16 mouse cellular contexts compared by ENCODE assay signal in the genomic region with DNA sequence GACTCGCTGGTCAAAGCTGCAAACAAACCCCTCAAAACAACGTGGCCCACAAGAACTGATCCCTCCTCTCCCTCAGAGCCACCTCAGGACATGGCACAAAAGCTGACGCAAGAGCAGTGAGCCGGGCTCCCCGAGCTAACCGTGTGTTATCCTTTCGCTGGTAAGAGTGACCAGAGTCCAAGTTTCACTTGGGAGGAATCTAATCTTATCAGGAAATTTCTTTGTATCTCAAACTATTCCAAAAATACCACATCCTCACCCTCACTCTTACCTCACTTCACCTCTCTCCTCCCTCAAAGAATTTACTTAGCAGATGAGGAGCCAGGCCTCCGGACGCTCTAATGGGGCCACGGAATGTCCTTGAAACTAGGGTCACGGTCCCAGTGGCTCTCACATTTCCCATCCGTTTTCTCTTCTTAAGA. TPM values are rescaled to one million over a fixed set of nuclear protein-coding genes. Genes with fewer than 3 reads are reported as not detected.
DNase-seq lines count a peak whose midpoint lies in the region; ATAC-seq and TF ChIP-seq lines count a peak whose summit lies in the region.
"Had no signal": no experiment of that assay in that cellular context is flagged by ENCODE, and none has a peak within 500 bp of the region (broad histone marks: within the 10 kb centered on the region; RNA-seq: fewer than 3 reads in every experiment).

No protein-coding gene starts in this region.

- no peaks in the 10 kb centered on the region for H3K27me3 ChIP-seq in intestine, embryonic 16.5 days (replicated peaks; ENCODE audit: control insufficient read depth, insufficient read depth, low read length)
- no peaks in the 10 kb centered on the region for H3K27me3 ChIP-seq in intestine, embryonic 15.5 days (replicated peaks)
- no peaks in the 10 kb centered on the region for H3K27me3 ChIP-seq in stomach, embryonic 16.5 days (ENCODE audit: control insufficient read depth, insufficient read depth, low read length)
- no peaks in the 10 kb centered on the region for H3K27me3 ChIP-seq in stomach, postnatal 0 days (ENCODE audit: control insufficient read depth, insufficient read depth, low read length)
- no peaks in the 10 kb centered on the region for H3K27me3 ChIP-seq in limb, embryonic 10.5 days (ENCODE audit: low read depth, poor library complexity, severe bottlenecking)
- H3K27me3 ChIP-seq: embryonic facial prominence, embryonic 13.5 days; limb, embryonic 13.5 days had no signal

- ATAC-seq in intestine, embryonic 16.5 days, result peak; percentile 39; the same call in 1 of the 2 replicates
- ATAC-seq in intestine, embryonic 15.5 days, result no peak
- no peak for ATAC-seq in stomach, embryonic 16.5 days (ENCODE audit: insufficient read depth, low FRiP score)
- ATAC-seq in stomach, postnatal 0 days (ENCODE audit: low FRiP score, low TSS enrichment), result no peak

- no peak for TF ChIP-seq EP300 in stomach, postnatal 0 days (optimal IDR thresholded peaks at IDR 0.05)

- no peaks in the 10 kb centered on the region for H3K36me3 ChIP-seq in intestine, embryonic 16.5 days (ENCODE audit: control insufficient read depth, insufficient read depth, low read length)
- H3K36me3 ChIP-seq in intestine, embryonic 15.5 days, result no peaks in the 10 kb centered on the region
- no peaks in the 10 kb centered on the region for H3K36me3 ChIP-seq in stomach, embryonic 16.5 days (ENCODE audit: control insufficient read depth, insufficient read depth, low read length)
- no peaks in the 10 kb centered on the region for H3K36me3 ChIP-seq in stomach, postnatal 0 days (ENCODE audit: control insufficient read depth, insufficient read depth, low read length)
- no peaks in the 10 kb centered on the region for H3K36me3 ChIP-seq in limb, embryonic 10.5 days
- H3K36me3 ChIP-seq: G1E; limb, embryonic 13.5 days had no signal

- no peak overlapping the region for H3K27ac ChIP-seq in intestine, embryonic 16.5 days (ENCODE audit: low read length)
- H3K27ac ChIP-seq in intestine, embryonic 15.5 days, result no peak overlapping the region
- 0 out of 2 replicates have a peak overlapping the region, but pooled peaks have one; percentile 22 for H3K27ac ChIP-seq in stomach, embryonic 16.5 days (ENCODE audit: low read length)
- H3K27ac ChIP-seq in stomach, postnatal 0 days (replicated peaks), result no peak overlapping the region
- H3K27ac ChIP-seq in limb, embryonic 10.5 days, result peak overlapping the region; percentile 44
- H3K27ac ChIP-seq: embryonic facial prominence, embryonic 13.5 days; hindbrain, embryonic 14.5 days; limb, embryonic 13.5 days had no signal

- WGBS in intestine, embryonic 16.5 days, result 76% methylated on average over 12 of the region's 12 CpGs
- 68% methylated on average over 12 of the region's 12 CpGs for WGBS in intestine, embryonic 15.5 days
- WGBS in stomach, embryonic 16.5 days, result 72% methylated on average over 12 of the region's 12 CpGs
- 67% methylated on average over 12 of the region's 12 CpGs for WGBS in stomach, postnatal 0 days
- 90% methylated on average over 12 of the region's 12 CpGs for WGBS in limb, embryonic 10.5 days

- no peaks in the 10 kb centered on the region for H3K9me3 ChIP-seq in intestine, embryonic 16.5 days (ENCODE audit: control insufficient read depth, low read length)
- no peaks in the 10 kb centered on the region for H3K9me3 ChIP-seq in intestine, embryonic 15.5 days
- no peaks in the 10 kb centered on the region for H3K9me3 ChIP-seq in stomach, embryonic 16.5 days (replicated peaks; ENCODE audit: control insufficient read depth, low read length)
- no peaks in the 10 kb centered on the region for H3K9me3 ChIP-seq in stomach, postnatal 0 days (ENCODE audit: control insufficient read depth, low read length)
- H3K9me3 ChIP-seq in limb, embryonic 10.5 days (replicated peaks), result no peaks in the 10 kb centered on the region
- H3K9me3 ChIP-seq: embryonic facial prominence, embryonic 13.5 days; G1E; limb, embryonic 13.5 days had no signal

- DNase-seq in stomach, postnatal 0 days (ENCODE audit: low spot score), result no peak
- DNase-seq in limb, embryonic 10.5 days (ENCODE audit: low spot score), result no peak
- no peak for DNase-seq in layer of hippocampus, postnatal 25 days (ENCODE audit: extremely low spot score in 1 of 2, low spot score in 1 of 2)
- DNase-seq in ovary, postnatal 36 days (ENCODE audit: low spot score), result no peak
- DNase-seq: adrenal gland, adult 8-10 months; cerebellum, adult 2 months; gastrocnemius, postnatal 36 days; kidney, adult 8-10 months; midbrain, embryonic 14.5 days had no signal

- peaks cover 37% of the 10 kb centered on the region for H3K4me1 ChIP-seq in intestine, embryonic 16.5 days (ENCODE audit: control insufficient read depth, insufficient read depth, low read length)
- peaks cover 53% of the 10 kb centered on the region for H3K4me1 ChIP-seq in intestine, embryonic 15.5 days (replicated peaks)
- peaks cover 21% of the 10 kb centered on the region for H3K4me1 ChIP-seq in stomach, embryonic 16.5 days (ENCODE audit: control insufficient read depth, insufficient read depth, low read length)
- H3K4me1 ChIP-seq in stomach, postnatal 0 days (replicated peaks; ENCODE audit: control insufficient read depth, insufficient read depth), result peaks cover 4% of the 10 kb centered on the region
- H3K4me1 ChIP-seq in limb, embryonic 10.5 days, result peaks cover 66% of the 10 kb centered on the region

- H3K9ac ChIP-seq in intestine, embryonic 16.5 days (ENCODE audit: low read depth, low read length), result no peak overlapping the region
- H3K9ac ChIP-seq in intestine, embryonic 15.5 days, result no peak overlapping the region
- no peak overlapping the region for H3K9ac ChIP-seq in stomach, embryonic 16.5 days (ENCODE audit: low read length)
- no peak overlapping the region for H3K9ac ChIP-seq in stomach, postnatal 0 days (ENCODE audit: low read length)
- H3K9ac ChIP-seq: embryonic facial prominence, embryonic 13.5 days; hindbrain, embryonic 14.5 days; limb, embryonic 13.5 days had no signal

- TF ChIP-seq CTCF in stomach, postnatal 0 days (IDR thresholded peaks at IDR 0.05; ENCODE audit: low read depth), result no peak

- H3K4me3 ChIP-seq in intestine, embryonic 16.5 days (ENCODE audit: low read length), result no peak overlapping the region
- no peak overlapping the region for H3K4me3 ChIP-seq in intestine, embryonic 15.5 days (replicated peaks)
- H3K4me3 ChIP-seq in stomach, embryonic 16.5 days (replicated peaks; ENCODE audit: low read length), result no peak overlapping the region
- no peak overlapping the region for H3K4me3 ChIP-seq in stomach, postnatal 0 days (ENCODE audit: low read depth, low read length)
- H3K4me3 ChIP-seq in limb, embryonic 10.5 days, result no peak overlapping the region
- H3K4me3 ChIP-seq: embryonic facial prominence, embryonic 13.5 days; limb, embryonic 13.5 days had no signal

- H3K4me2 ChIP-seq in intestine, embryonic 16.5 days (ENCODE audit: low read depth, low read length), result no peak overlapping the region
- no peak overlapping the region for H3K4me2 ChIP-seq in intestine, embryonic 15.5 days (replicated peaks)
- no peak overlapping the region for H3K4me2 ChIP-seq in stomach, embryonic 16.5 days (ENCODE audit: low read depth, low read length)
- no peak overlapping the region for H3K4me2 ChIP-seq in stomach, postnatal 0 days (replicated peaks; ENCODE audit: low read depth)
- H3K4me2 ChIP-seq: embryonic facial prominence, embryonic 13.5 days; hindbrain, embryonic 14.5 days; limb, embryonic 13.5 days had no signal

RNA-seq across cellular contexts. Expression of a gene that starts 36.8 kb away (rescaled TPM):
- polyA plus RNA-seq in intestine, embryonic 16.5 days (2015; fragmentation: Nextera tagmentation; extraction: Ambion mirVana), result 15.7 and 22.2 TPM in 2 replicates
- 23.5 and 26.0 TPM in 2 replicates for polyA plus RNA-seq in intestine, embryonic 15.5 days (2015; fragmentation: Nextera tagmentation; extraction: Ambion mirVana)
- polyA plus RNA-seq in stomach, embryonic 16.5 days (2015; fragmentation: Nextera tagmentation; extraction: Ambion mirVana), result 21.3 and 22.0 TPM in 2 replicates
- polyA plus RNA-seq in stomach, postnatal 0 days (2015; fragmentation: Nextera tagmentation; extraction: Ambion mirVana), result 19.2 and 20.0 TPM in 2 replicates
- polyA plus RNA-seq in limb, embryonic 10.5 days (2016; fragmentation: Nextera tagmentation; extraction: Ambion mirVana), result 18.0 and 21.1 TPM in 2 replicates
- total RNA-seq in layer of hippocampus, postnatal 25 days (2021), result 10 to 100 TPM in 1 of 2 experiments, 1 to 10 TPM in 1; 7.6 to 10.4 TPM

Comparison
In these comparisons a context has a peak if more than half of its experiments do, and no peak if none do; other contexts are left out.
1. H3K27ac ChIP-seq: peak in stomach, embryonic 16.5 days (single experiment) and limb, embryonic 10.5 days (single experiment); none in intestine, embryonic 16.5 days (single experiment), intestine, embryonic 15.5 days (single experiment) and stomach, postnatal 0 days (single experiment).